In the genomic region with DNA sequence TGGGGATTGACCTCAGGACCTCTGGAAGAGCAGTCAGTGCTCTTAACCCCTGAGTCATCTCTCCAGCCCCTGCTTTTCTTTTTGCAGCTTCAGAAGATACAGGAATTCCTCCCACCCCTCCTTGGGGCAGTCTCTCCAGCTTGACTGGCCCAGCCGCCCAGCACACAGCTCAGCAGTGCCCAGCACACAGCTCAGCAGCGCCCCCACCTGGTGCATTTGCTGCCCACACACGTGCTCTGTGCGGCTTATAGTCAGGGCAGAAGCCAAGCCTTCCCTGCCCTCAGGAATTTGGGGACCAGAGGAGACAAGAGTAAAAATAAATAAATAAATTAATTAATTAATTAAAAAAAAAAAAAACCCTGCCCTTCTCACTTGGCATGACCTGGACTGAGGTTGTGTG, we compare ENCODE assay signal across 9 mouse cellular contexts. TPM values are rescaled to one million over a fixed set of nuclear protein-coding genes. Genes with fewer than 3 reads are reported as not detected.
DNase-seq lines count a peak whose midpoint lies in the region; ATAC-seq and TF ChIP-seq lines count a peak whose summit lies in the region.
"Had no signal": no experiment of that assay in that cellular context is flagged by ENCODE, and none has a peak within 500 bp of the region (broad histone marks: within the 10 kb centered on the region; RNA-seq: fewer than 3 reads in every experiment).

No protein-coding gene starts in this region.

- no peak overlapping the region for H3K4me2 ChIP-seq in forebrain, embryonic 13.5 days

- no peaks in the 10 kb centered on the region for H3K9me3 ChIP-seq in forebrain, embryonic 13.5 days (replicated peaks)

- WGBS in forebrain, embryonic 13.5 days, result 14% methylated on average over 4 of the region's 4 CpGs
- 35% methylated on average over 4 of the region's 4 CpGs for WGBS in olfactory bulb, adult 2 months

- peaks cover 43% of the 10 kb centered on the region for H3K36me3 ChIP-seq in forebrain, embryonic 13.5 days (ENCODE audit: poor library complexity, severe bottlenecking)

- no peak overlapping the region for H3K9ac ChIP-seq in forebrain, embryonic 13.5 days

- no peaks in the 10 kb centered on the region for H3K4me1 ChIP-seq in forebrain, embryonic 13.5 days
- H3K4me1 ChIP-seq in olfactory bulb, adult 2 months (ENCODE audit: control insufficient read depth, insufficient read depth, low read length), result no peaks in the 10 kb centered on the region

- H3K4me3 ChIP-seq in forebrain, embryonic 13.5 days, result no peak overlapping the region
- no peak overlapping the region for H3K4me3 ChIP-seq in olfactory bulb, adult 2 months (ENCODE audit: insufficient read depth, low read depth, low read length)

- TF ChIP-seq CTCF in olfactory bulb, adult 2 months (IDR thresholded peaks at IDR 0.05; ENCODE audit: insufficient read depth, low read depth, low read length), result peak; percentile 52; the same call in 1 of the 2 replicates

- intact Hi-C loops in heart, postnatal 14 days (cut with DNase I), result loop anchor here (1.0 to 5.0 kb wide), 2 partner anchors 110 to 196 kb away; no protein-coding TSS in a partner anchor

- H3K27ac ChIP-seq in forebrain, embryonic 13.5 days, result no peak overlapping the region
- H3K27ac ChIP-seq in olfactory bulb, adult 2 months (ENCODE audit: insufficient read depth, low read depth, low read length), result no peak overlapping the region

- no peaks in the 10 kb centered on the region for H3K27me3 ChIP-seq in forebrain, embryonic 13.5 days

- no peak for TF ChIP-seq POLR2A in olfactory bulb, adult 2 months (IDR thresholded peaks at IDR 0.05; ENCODE audit: insufficient read depth, low read depth, low read length)

- DNase-seq in ES-CJ7 (ENCODE audit: low read depth, low spot score), result peak; percentile 82
- DNase-seq in c-Kit-positive CD71-positive TER-119-negative erythroid progenitor cells, embryonic 14.5 days (ENCODE audit: low read depth), result peak; percentile 60
- peak; percentile 84 to 88 for DNase-seq in heart, postnatal 14 days
- peak; percentile 85 to 96 for DNase-seq in kidney, postnatal 36 days
- DNase-seq in lung, adult 18-20 months, result peak; percentile 76 to 82
- peak; percentile 39 to 42 for DNase-seq in thymus, adult 18-20 months

- peak; percentile 75 for ATAC-seq in forebrain, embryonic 13.5 days

RNA-seq across cellular contexts. Expression of a gene that starts 5.1 kb away (rescaled TPM):
- 5.7 and 6.2 TPM in 2 replicates for polyA plus RNA-seq in forebrain, embryonic 13.5 days (2015; fragmentation: Nextera tagmentation; extraction: Ambion mirVana)
- under 1 TPM; 0.24 to 0.29 TPM for total RNA-seq in heart, postnatal 14 days (2021)
- not detected in 2 replicates for polyA plus RNA-seq in olfactory bulb, adult 2 months (2012; ENCODE audit: insufficient read depth, insufficient read length, low replicate concordance, missing spikeins)

RNA-seq across cellular contexts. Expression of a gene that starts 10.8 kb away (rescaled TPM):
- 3.8 and 5.4 TPM in 2 replicates for polyA plus RNA-seq in forebrain, embryonic 13.5 days (2015; fragmentation: Nextera tagmentation; extraction: Ambion mirVana)
- total RNA-seq in heart, postnatal 14 days (2021), result 10 to 100 TPM; 15.7 to 16.4 TPM
- polyA plus RNA-seq in olfactory bulb, adult 2 months (2012; ENCODE audit: insufficient read depth, insufficient read length, low replicate concordance, missing spikeins), result not detected in 2 replicates

RNA-seq across cellular contexts. Expression of a gene that starts 12.6 kb away (rescaled TPM):
- polyA plus RNA-seq in forebrain, embryonic 13.5 days (2015; fragmentation: Nextera tagmentation; extraction: Ambion mirVana), result 82.8 and 97.0 TPM in 2 replicates
- 10 to 100 TPM; 81.0 to 81.7 TPM for total RNA-seq in heart, postnatal 14 days (2021)
- not detected in 2 replicates for polyA plus RNA-seq in olfactory bulb, adult 2 months (2012; ENCODE audit: insufficient read depth, insufficient read length, low replicate concordance, missing spikeins)

RNA-seq across cellular contexts. Expression of a gene that starts 13.3 kb away (rescaled TPM):
- polyA plus RNA-seq in forebrain, embryonic 13.5 days (2015; fragmentation: Nextera tagmentation; extraction: Ambion mirVana), result not detected in 2 replicates
- under 1 TPM in 1 of 2 experiments, not detected in 1; 0.22 TPM for total RNA-seq in heart, postnatal 14 days (2021)
- not detected in 2 replicates for polyA plus RNA-seq in olfactory bulb, adult 2 months (2012; ENCODE audit: insufficient read depth, insufficient read length, low replicate concordance, missing spikeins)
- polyA plus RNA-seq: frontal cortex, adult 2 months had no signal

RNA-seq across cellular contexts. Expression of a gene that starts 29.8 kb away (rescaled TPM):
- 12.9 and 13.0 TPM in 2 replicates for polyA plus RNA-seq in forebrain, embryonic 13.5 days (2015; fragmentation: Nextera tagmentation; extraction: Ambion mirVana)
- 10 to 100 TPM; 37.8 to 39.9 TPM for total RNA-seq in heart, postnatal 14 days (2021)
- not detected in 2 replicates for polyA plus RNA-seq in olfactory bulb, adult 2 months (2012; ENCODE audit: insufficient read depth, insufficient read length, low replicate concordance, missing spikeins)

Comparison
In these comparisons a context has a peak if more than half of its experiments do, and no peak if none do; other contexts are left out.
1. DNase-seq: peak in every context shown above with its lines; median percentile 90 in kidney, postnatal 36 days; 86 in heart, postnatal 14 days; 82 in ES-CJ7; 79 in lung, adult 18-20 months; 60 in c-Kit-positive CD71-positive TER-119-negative erythroid progenitor cells, embryonic 14.5 days; 40 in thymus, adult 18-20 months.